Mouse (Mus musculus): ENCODE results near the gene Rsf1.

- no peak for TF ChIP-seq CTCF (IDR thresholded peaks at IDR 0.05; ENCODE audit: low read depth, low read length)
- no peak for TF ChIP-seq POLR2A (IDR thresholded peaks at IDR 0.05; ENCODE audit: insufficient read depth, low read length)
- TF ChIP-seq EP300 (IDR thresholded peaks at IDR 0.05; ENCODE audit: insufficient read depth, low read depth, low read length) = no peak
Observed at GRCm38 (mm10) chr7:97650729-97651128, 71.0 kb downstream of the Rsf1 start.
